Comparison of ENCODE assay signal across 16 mouse cellular contexts in the genomic region with DNA sequence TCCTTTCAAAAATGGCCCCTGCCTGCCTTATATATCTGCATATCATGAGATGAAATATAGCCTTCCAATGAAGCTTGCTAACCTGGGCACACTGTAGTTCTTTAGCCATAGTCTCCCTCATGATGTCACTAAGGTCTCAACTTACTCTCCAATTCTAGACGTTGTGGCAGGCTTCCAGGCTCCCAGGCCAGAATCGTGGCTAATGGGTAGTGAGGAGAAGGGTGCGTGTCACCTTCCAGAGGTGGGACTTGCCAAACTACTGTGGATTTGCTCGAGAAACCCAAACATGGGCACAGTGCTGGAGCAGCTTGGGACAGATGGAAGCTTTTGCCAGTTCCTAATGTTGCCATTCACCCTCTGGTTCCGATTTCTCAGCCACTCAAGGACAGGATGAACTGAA.
"Had no signal": no experiment of that assay in that cellular context is flagged by ENCODE, and none has a peak within 500 bp of the region (broad histone marks: within the 10 kb centered on the region; RNA-seq: fewer than 3 reads in every experiment).

No protein-coding gene starts in this region.

- H3K4me3 ChIP-seq: midbrain, embryonic 10.5 days; midbrain, embryonic 12.5 days; myocyte; neural tube, embryonic 12.5 days had no signal

- H3K27ac ChIP-seq: midbrain, embryonic 10.5 days; midbrain, embryonic 12.5 days; neural tube, embryonic 12.5 days had no signal

- H3K4me1 ChIP-seq: midbrain, embryonic 12.5 days had no signal

- H3K36me3 ChIP-seq: midbrain, embryonic 10.5 days; midbrain, embryonic 12.5 days; neural tube, embryonic 12.5 days had no signal

- H3K9me3 ChIP-seq: midbrain, embryonic 10.5 days; midbrain, embryonic 12.5 days; neural tube, embryonic 12.5 days had no signal

- H3K27me3 ChIP-seq: midbrain, embryonic 12.5 days; neural tube, embryonic 12.5 days had no signal

- DNase-seq: lung, adult 18-20 months; lung, embryonic 14.5 days; lung, postnatal 10 days; lung, postnatal 4 days; midbrain, embryonic 14.5 days; right cerebral cortex, adult 18-20 months; right cerebral cortex, postnatal 25 days; right cerebral cortex, postnatal 4 days; spleen, adult 18-20 months; thymus, adult 18-20 months; thymus, postnatal 14 days; thymus, postnatal 36 days had no signal
